Mouse (Mus musculus) adipose tissue, adult 10 weeks (tissue): ENCODE results near the gene Rsph6a. TPM values are rescaled to one million over a fixed set of nuclear protein-coding genes. Genes with fewer than 3 reads are reported as not detected.

ENCODE experiments used
- polyA plus RNA-seq: library from polyadenylated mRNA; stranded (reverse); fragments of 350-450 nt; fragmentation: Illumina TruSeq; extraction: RNeasy Lipid Tissue Mini Kit (QIAGEN cat#74804); gene quantifications from one replicate; pipeline ENCODE4 v1.2.3, GENCODE M21; 2014; ENCODE audit warnings: low read depth, low replicate concordance

Rsph6a gene
- polyA plus RNA-seq = 4.0 TPM

GRCm38 (mm10) chr7:19054047-19054776 lies at the start of gene Rsph6a:
TSS of gene Rsph6a (plus strand) at chr7:19054690.

GRCm38 (mm10) chr7:19023357-19023814 lies 31.1 kb upstream of the Rsph6a start, which contains the start of gene Foxa3:
TSS of gene Foxa3 (minus strand) at chr7:19023538.

GRCm38 (mm10) chr7:19024096-19024506 lies 30.4 kb upstream of the Rsph6a start, which contains the start of gene Sympk:
TSS of gene Sympk (plus strand) at chr7:19024377.

GRCm38 (mm10) chr7:19075723-19076585 lies 21.5 kb downstream of the Rsph6a start, which contains the start of gene Dmwd:
TSS of gene Dmwd (plus strand) at chr7:19076227.

GRCm38 (mm10) chr7:19083701-19084100 lies 29.2 kb downstream of the Rsph6a start, which contains the start of gene Dmpk:
TSS of gene Dmpk (plus strand) at chr7:19083849.

GRCm38 (mm10) chr7:19094471-19094825 lies 40.0 kb downstream of the Rsph6a start, which contains the start of gene Six5:
TSS of gene Six5 (plus strand) at chr7:19094594.

GRCm38 (mm10) chr7:19118028-19118771 lies 63.7 kb downstream of the Rsph6a start, which contains the start of gene Gm4969:
TSS of gene Gm4969 (minus strand) at chr7:19118368.

GRCm38 (mm10) chr7:19119631-19120429 lies 65.3 kb downstream of the Rsph6a start, which contains the start of gene Fbxo46:
TSS of gene Fbxo46 (plus strand) at chr7:19119859.

Other genes with a start within 250 kb of the Rsph6a start
- gene Psg17, start 233.1 kb upstream of the Rsph6a start, polyA plus RNA-seq = not detected
- 11.0 TPM for gene Mill2, start 214.7 kb upstream of the Rsph6a start, polyA plus RNA-seq
- 3.0 TPM for gene Pglyrp1, start 183.4 kb upstream of the Rsph6a start, polyA plus RNA-seq
- gene Ccdc61, start 144.3 kb upstream of the Rsph6a start, polyA plus RNA-seq = 12.3 TPM
- 2.7 TPM for gene Nova2, start 128.8 kb upstream of the Rsph6a start, polyA plus RNA-seq
- gene Nanos2, start 67.3 kb upstream of the Rsph6a start, polyA plus RNA-seq = not detected
- gene Mypop, start 63.4 kb upstream of the Rsph6a start, polyA plus RNA-seq = 4.2 TPM
- gene Irf2bp1, start 50.6 kb upstream of the Rsph6a start, polyA plus RNA-seq = 17.3 TPM
- not detected for gene Foxa3, start 31.2 kb upstream of the Rsph6a start, polyA plus RNA-seq
- gene Sympk, start 30.3 kb upstream of the Rsph6a start, polyA plus RNA-seq = 63.7 TPM
- gene Dmwd, start 21.5 kb downstream of the Rsph6a start, polyA plus RNA-seq = 28.5 TPM
- gene Dmpk, start 29.2 kb downstream of the Rsph6a start, polyA plus RNA-seq = 65.1 TPM
- 13.5 TPM for gene Six5, start 39.9 kb downstream of the Rsph6a start, polyA plus RNA-seq
- 0.34 TPM for gene Gm4969, start 63.7 kb downstream of the Rsph6a start, polyA plus RNA-seq
- gene Fbxo46, start 65.2 kb downstream of the Rsph6a start, polyA plus RNA-seq = 6.5 TPM
- 16.3 TPM for gene Qpctl, start 94.6 kb downstream of the Rsph6a start, polyA plus RNA-seq
- gene Snrpd2, start 95.0 kb downstream of the Rsph6a start, polyA plus RNA-seq = 49.7 TPM
- gene Gipr, start 111.4 kb downstream of the Rsph6a start, polyA plus RNA-seq = 3.2 TPM
- 43.2 TPM for gene Eml2, start 121.7 kb downstream of the Rsph6a start, polyA plus RNA-seq
- 5.1 TPM for gene Gpr4, start 157.8 kb downstream of the Rsph6a start, polyA plus RNA-seq
- gene Opa3, start 173.6 kb downstream of the Rsph6a start, polyA plus RNA-seq = 23.6 TPM
- gene Vasp, start 217.1 kb downstream of the Rsph6a start, polyA plus RNA-seq = 45.6 TPM
- not detected for gene Ppm1n, start 225.4 kb downstream of the Rsph6a start, polyA plus RNA-seq
- gene Rtn2, start 227.9 kb downstream of the Rsph6a start, polyA plus RNA-seq = 18.4 TPM